Mouse (Mus musculus) hematopoietic stem cell, adult 5-6 weeks (primary cell): ENCODE data around the gene Plscr1. TPM values are rescaled to one million over a fixed set of nuclear protein-coding genes. Genes with fewer than 3 reads are reported as not detected.
A peak's percentile ranks its signal among the peaks of the same experiment; 100 is the strongest.

Experiments used
- ATAC-seq, 2 experiments: fragments of 125-278 bp in 1 of 2; replicated peaks in 1 of 2; 2 replicates each; pipeline ENCODE4 v1.8.0; 2016 to 2017; ENCODE audit warnings: inconsistent platforms in 2 of 2, mild to moderate bottlenecking in 2 of 2, moderate number of reproducible peaks in 2 of 2, low read depth in 1 of 2, moderate TSS enrichment in 1 of 2; ENCODE audit not compliant: low FRiP score in 2 of 2, poor library complexity in 2 of 2, severe bottlenecking in 2 of 2, insufficient read depth in 1 of 2, low TSS enrichment in 1 of 2
- total RNA-seq: library from RNA; stranded (forward); fragments of 172-1452, 232-1000 nt; gene quantifications from 2 replicates; pipeline ENCODE4 v1.2.3, GENCODE M21; 2017

The Plscr1 gene
- total RNA-seq, 1 experiment from 2014 or later = 47.6 TPM

DNA sequence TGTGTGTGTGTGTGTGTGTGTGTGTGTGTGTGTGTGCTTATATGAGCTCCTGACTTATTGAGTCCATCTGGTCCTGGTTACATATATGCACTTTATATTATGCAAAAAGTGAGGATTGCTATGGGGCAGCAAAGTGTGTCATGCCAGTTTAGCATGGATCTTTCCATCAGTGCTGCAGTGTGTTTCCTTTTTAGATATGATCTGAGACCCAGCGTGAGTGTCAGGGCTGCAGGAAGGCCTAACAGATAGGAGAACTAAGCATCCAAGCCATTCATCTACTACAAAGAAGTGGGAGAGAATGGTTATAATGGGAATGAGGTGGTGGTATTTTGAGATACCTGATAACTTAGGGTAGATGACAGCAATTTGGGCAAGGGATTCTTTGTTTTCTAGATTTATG, 30.5 kb downstream of the Plscr1 start:
- 0 out of 4 replicates have a peak, but pooled peaks of 1 of the 2 experiments have one; percentile 22 for ATAC-seq

DNA sequence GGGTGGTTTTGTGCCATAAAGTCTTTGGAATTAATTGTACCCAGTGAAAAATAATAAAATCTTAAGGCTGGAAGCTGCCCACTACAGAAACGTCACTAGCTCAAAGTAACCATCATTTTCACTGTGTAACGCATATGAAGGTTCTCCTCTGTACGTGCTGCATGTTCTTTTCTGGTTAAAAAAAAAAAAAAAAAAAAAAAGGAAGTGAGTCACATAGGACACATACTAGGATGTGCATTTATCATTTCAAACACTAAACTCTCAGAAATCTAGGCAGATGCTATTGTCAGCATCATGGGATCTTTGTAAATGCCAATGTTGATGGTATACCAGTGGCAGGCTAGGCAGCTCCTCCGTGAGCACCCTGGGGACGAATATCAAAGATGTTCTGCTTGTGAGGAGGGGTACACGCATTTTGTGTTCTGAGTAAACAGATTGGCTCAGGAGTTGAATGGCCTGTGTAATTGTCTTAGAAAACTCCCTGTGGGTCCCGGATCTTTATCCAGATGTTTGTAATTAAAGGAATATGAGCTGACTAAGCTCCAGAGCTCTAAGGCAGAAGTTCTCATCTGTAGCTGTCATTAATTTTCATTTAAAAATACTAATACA, 33.1 kb downstream of the Plscr1 start:
- no peak for ATAC-seq

DNA sequence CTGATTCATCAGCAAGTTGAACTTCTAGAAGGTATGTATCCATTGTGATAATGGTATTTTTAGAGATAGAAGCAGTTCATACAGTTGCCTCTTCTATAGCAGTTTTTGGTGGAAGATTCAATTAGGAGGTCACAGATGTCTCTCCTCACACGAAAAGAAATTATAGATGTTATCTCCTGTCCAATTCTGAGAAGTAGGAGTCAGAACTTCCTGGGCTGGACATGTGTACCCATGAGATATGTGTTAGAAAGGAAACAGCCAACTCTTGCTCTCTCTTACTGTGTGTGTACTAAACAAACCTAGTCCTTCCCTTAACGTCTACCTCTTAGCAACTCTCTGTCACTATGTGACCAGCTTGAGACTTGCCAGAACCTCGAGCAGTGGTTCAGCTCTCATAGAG, 40.1 kb downstream of the Plscr1 start:
- ATAC-seq = peak; percentile 86 to 88

DNA sequence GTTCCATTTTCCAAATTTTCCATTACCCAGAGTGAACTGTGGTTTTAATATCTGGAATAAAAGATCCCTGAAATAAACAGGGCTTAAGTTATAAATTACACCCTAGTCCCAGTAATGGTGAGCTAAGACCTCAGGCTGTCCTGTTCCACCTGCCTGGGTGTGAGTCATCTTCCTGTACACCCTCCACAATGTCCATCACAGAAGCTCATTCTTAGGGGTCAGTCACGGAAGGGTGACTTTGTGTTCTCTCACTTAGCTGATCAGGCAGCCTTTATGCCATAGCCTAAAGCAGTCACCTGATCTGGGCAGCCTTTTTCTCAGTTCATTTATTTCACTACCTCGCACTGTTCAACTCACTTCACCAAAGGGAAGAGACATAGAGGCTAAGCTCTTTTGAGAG, 42.6 kb downstream of the Plscr1 start:
- no peak for ATAC-seq

DNA sequence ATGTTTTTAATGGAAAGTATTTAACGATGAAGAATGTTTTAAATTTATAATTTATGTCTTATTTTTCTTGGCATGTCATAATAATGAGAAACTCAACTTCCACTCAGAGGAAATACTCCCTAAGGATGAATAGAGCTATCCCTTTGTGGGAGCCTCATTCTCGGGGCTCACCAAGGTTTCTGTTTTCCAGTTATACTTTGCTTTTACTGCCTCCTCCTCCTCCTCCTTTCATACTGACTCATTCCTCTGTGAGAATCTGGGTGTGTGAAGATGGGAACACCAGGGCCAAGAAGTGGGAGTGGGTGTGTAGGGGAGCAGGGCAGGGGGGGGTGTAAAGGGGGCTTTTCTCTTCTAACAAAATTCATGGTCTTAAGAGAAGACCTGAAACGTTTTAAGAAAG, 43.4 kb downstream of the Plscr1 start:
- ATAC-seq = no peak

DNA sequence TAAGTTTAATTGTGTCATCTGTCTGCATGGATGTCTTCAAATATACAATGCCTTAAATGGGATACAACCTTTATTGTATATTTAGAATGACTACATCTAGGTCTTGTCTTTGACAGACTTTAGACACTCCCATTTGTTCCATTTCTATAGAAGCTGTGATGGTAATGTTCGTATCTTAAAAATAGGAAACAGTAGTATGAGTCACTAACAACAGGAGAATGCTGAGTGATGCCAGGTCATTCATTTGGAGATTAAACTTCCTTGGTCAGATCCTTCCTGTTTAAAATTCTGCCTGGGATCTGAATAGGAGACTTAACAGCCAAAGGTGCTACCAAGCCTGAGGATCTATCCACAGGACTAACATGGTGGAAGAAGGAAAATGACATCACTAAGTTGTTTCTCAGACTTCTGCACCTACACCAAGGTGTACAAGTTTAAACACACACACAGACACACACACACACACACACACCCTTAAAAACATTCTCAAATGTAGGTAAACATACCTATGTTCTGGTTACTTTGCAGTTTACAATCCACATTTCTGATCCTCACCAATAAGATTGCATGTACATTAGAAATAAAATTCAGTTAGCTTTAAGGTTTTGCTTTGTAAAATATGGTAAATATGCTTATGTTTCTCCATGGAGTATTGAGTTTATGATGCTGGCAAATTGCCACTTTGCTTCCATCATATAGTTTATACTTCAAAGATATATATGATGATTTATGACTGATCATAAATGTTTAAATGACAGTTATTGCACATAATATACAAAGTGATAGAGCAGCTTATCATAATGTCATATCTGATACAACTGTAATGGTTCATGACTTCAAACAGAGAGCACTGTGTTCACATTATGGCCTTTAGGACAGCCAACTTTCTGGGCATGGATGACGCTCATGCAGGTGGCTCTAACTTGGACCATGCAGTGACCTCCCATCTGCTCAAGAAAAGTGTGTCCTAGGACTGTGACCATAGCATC, 44.3 kb downstream of the Plscr1 start:
- no peak for ATAC-seq

DNA sequence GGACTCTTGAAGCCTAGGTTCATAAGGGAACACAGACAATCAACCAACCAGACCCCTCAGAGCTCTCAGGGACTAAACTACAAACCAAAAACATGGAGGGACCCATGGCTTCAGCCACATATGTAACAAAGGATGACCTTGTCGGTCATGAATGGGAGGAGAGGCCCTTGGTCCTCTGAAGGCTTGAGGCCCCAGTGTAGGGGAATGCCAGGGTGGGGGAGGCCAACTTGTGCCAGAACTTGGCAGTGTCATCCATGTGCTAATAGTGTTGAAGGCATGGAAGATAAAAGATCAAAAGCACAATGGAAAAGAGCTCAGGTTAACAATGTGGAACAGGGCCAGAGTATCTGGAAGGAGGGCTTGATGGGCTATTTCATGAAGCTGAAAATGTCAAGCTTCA, 48.7 kb downstream of the Plscr1 start:
- no peak for ATAC-seq

DNA sequence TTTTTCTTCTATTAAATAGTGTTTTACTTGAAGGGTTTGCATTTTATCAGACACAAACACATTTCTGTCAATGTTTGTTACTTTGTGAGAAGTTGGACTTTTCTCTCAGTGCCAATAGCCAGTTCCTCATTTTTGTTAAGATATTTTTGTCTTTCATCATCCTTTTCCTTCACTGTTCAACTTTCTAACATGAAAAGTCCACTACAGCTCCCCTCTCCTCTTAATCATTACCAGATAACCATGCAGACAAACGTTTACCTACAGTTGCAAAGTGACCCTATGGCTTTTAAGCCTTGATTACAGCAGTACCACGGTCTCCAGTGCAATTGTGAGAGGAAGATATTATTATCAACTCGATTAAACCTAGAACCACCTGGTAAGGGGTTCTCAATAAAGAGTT, 51.7 kb downstream of the Plscr1 start:
- peak in 1 of 2 experiments; percentile 17; a peak in 1 of 4 replicates for ATAC-seq

DNA sequence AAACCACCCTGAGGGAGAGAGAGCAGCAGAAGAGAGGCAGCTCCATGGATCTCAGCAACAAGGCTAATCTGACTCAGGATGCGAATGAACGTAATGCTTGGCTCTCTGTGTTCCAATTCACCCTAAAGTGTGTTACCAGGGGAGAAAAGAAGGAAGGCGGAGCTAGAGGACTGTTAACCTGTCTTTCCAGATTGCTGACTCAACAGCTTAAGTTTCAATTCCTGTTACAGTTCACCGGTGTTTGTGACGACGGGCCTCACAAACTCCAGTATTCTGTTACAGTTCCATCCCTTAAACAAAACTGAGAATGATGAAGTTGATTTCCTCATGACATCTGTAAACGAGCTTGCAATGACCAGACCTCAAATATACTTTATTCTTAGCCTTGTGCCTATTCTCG, 55.5 kb downstream of the Plscr1 start:
- no peak for ATAC-seq

DNA sequence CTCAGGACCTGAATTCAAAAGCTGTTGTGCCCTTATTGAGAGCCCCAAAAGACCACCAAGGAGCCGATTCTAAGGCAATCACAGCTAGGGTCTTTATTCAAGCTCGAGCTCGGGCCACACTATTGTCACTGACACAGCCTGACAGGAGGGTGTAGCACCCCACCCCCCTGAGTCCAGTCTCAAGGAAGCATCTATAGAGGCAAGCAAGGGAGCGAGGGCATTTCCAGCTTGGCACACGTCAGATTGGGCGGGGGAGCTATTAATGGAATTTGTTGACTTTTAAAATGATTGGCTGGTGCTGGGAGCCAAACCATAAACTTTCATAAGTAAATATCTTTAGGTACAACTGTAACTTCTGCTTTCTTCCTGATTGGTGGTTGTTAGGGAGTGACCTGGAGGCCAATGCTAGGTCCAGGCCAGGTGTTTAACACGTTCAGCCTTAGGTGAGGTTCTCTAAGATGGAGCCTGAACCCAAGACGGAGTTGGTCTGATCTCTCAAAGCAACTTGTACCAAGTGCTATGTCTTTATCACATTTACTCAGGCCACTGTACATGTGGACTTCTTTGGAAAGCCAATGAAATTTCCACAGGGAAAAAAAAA, 56.2 kb downstream of the Plscr1 start:
- no peak for ATAC-seq

DNA sequence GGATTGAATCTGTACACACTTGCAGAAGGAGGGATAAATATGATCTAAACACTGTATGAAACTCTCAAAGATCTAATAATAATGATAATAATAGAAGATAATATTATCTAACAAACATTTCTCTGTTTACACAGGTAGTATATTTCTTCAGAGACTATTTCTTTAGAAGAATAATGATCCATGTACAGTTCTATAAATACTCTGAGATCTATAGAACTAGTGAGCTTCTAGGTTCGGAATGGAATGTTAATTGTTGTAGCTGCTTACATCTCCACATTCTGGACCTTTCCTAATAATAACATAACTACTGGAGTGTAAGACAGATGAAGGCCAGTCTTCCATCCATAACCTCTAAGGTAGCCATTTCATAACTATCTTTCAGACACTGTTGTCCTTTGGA, 59.5 kb downstream of the Plscr1 start, which contains the start of gene 1700057G04Rik:
TSS of gene 1700057G04Rik (plus strand) at position 301 of the 400 bp plus-strand sequence.
- ATAC-seq = no peak

DNA sequence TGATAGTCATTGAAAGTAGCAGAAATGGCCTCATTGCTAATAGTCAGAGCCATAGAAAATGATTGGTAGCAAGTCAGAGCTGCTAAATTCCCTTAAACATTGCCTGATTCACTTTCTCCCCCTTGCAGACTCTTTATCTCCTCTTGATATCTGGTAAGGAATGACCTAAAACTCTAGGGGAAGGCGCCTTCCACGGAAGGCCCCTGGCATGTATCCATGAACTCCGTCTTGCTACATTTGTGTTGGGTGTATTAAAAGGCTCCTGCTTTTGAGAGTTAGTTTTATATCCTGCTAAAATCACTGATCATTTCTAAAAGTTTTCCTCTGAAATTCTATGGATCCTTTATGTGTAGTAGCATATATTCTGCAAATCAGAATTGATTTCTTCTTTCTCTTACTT, 67.2 kb downstream of the Plscr1 start:
- no peak for ATAC-seq

Other genes starting within 250 kb of the Plscr1 start
- not detected in 2 replicates for gene Plscr5, start 56.8 kb upstream of the Plscr1 start, total RNA-seq
- 2.3 and 7.8 TPM in 2 replicates for gene Plscr2, start 25.9 kb downstream of the Plscr1 start, total RNA-seq
- gene 1700057G04Rik, start 59.6 kb downstream of the Plscr1 start, total RNA-seq = not detected in 2 replicates
- 9.8 and 10.6 TPM in 2 replicates for gene Plscr4, start 207.6 kb downstream of the Plscr1 start, total RNA-seq